Mouse (Mus musculus): ENCODE measurements around the gene Mfng. TPM values are rescaled to one million over a fixed set of nuclear protein-coding genes. Genes with fewer than 3 reads are reported as not detected.

The Mfng gene
- polyA plus RNA-seq (2015; fragmentation: Nextera tagmentation; extraction: Ambion mirVana), result 7.0 and 7.2 TPM in 2 replicates

GRCm38 (mm10) chr15:78773290-78773729, at the start of gene Mfng:
Mfng (minus strand) TSS chr15:78773475.
- Histone ChIP-seq H3K4me3 (replicated peaks) (peak within 1 kb of the TSS; percentile 55), H3K4me2 (peak within 1 kb of the TSS; percentile 79), H3K4me1 (replicated peaks) (peaks cover 32% of the 10 kb centered on the region), H3K36me3 (peaks cover 18% of the 10 kb centered on the region), H3K9me3 (replicated peaks) (peaks cover 8% of the 10 kb centered on the region), H3K27ac (peak within 1 kb of the TSS; percentile 36; the same call in 1 of the 2 replicates), H3K9ac (peak within 1 kb of the TSS; percentile 71), H3K27me3 (no peaks in the 10 kb centered on the region)
- DNase-seq, result peak; percentile 72
- 0% methylated on average over 11 of the region's 11 CpGs for WGBS (ENCODE audit: insufficient replicate concordance)
- ATAC-seq (ENCODE audit: low read depth), result peak; percentile 84

GRCm38 (mm10) chr15:78816074-78816391, 42.8 kb upstream of the Mfng start:
- H3K4me2 ChIP-seq, result no peak overlapping the region

GRCm38 (mm10) chr15:78815314-78816073, 42.2 kb upstream of the Mfng start:
- Histone ChIP-seq H3K4me1 (replicated peaks) (peaks cover 14% of the 10 kb centered on the region), H3K27me3 (no peaks in the 10 kb centered on the region), H3K27ac (no peak overlapping the region), H3K9me3 (replicated peaks) (no peaks in the 10 kb centered on the region), H3K4me2 (0 out of 2 replicates have a peak overlapping the region, but pooled peaks have one; percentile 15), H3K9ac (no peak overlapping the region), H3K4me3 (replicated peaks) (no peak overlapping the region), H3K36me3 (no peaks in the 10 kb centered on the region)
- 23% methylated on average over 11 of the region's 11 CpGs for WGBS (ENCODE audit: insufficient replicate concordance)
- no peak for DNase-seq
- no peak for ATAC-seq (ENCODE audit: low read depth)

More at GRCm38 (mm10) chr15:78816074-78816391, 42.8 kb upstream of the Mfng start:
- no peaks in the 10 kb centered on the region for H3K36me3 ChIP-seq
- ATAC-seq (ENCODE audit: low read depth) (no peak), DNase-seq (no peak)
- peaks cover 14% of the 10 kb centered on the region for H3K4me1 ChIP-seq (replicated peaks)
- no peaks in the 10 kb centered on the region for H3K9me3 ChIP-seq (replicated peaks)
- H3K9ac ChIP-seq, result no peak overlapping the region
- H3K27ac ChIP-seq, result no peak overlapping the region
- no peaks in the 10 kb centered on the region for H3K27me3 ChIP-seq
- no peak overlapping the region for H3K4me3 ChIP-seq (replicated peaks)
- 31% methylated on average over 6 of the region's 6 CpGs for WGBS (ENCODE audit: insufficient replicate concordance)

- 68% methylated on average over 4 of the region's 4 CpGs for WGBS (ENCODE audit: insufficient replicate concordance)
- H3K9ac ChIP-seq, result no peak overlapping the region
- no peaks in the 10 kb centered on the region for H3K27me3 ChIP-seq
- H3K4me1 ChIP-seq (replicated peaks), result peaks cover 14% of the 10 kb centered on the region
- H3K4me3 ChIP-seq (replicated peaks), result no peak overlapping the region
- no peak for DNase-seq
- no peak overlapping the region for H3K4me2 ChIP-seq
- no peaks in the 10 kb centered on the region for H3K9me3 ChIP-seq (replicated peaks)
- no peak overlapping the region for H3K27ac ChIP-seq
- H3K36me3 ChIP-seq, result no peaks in the 10 kb centered on the region
- no peak for ATAC-seq (ENCODE audit: low read depth)
These were observed 40.3 kb upstream of the Mfng start for GRCm38 (mm10) chr15:78813603-78814002.

- H3K4me1 ChIP-seq (replicated peaks), result peaks cover 2% of the 10 kb centered on the region
- no peak overlapping the region for H3K4me2 ChIP-seq
- ATAC-seq (ENCODE audit: low read depth) (no peak), DNase-seq (no peak)
- H3K9me3 ChIP-seq (replicated peaks), result no peaks in the 10 kb centered on the region
- no peak overlapping the region for H3K4me3 ChIP-seq (replicated peaks)
- H3K9ac ChIP-seq, result no peak overlapping the region
- no peak overlapping the region for H3K27ac ChIP-seq
- H3K27me3 ChIP-seq, result peaks cover 16% of the 10 kb centered on the region
- no peaks in the 10 kb centered on the region for H3K36me3 ChIP-seq
- 49% methylated on average over 9 of the region's 9 CpGs for WGBS (ENCODE audit: insufficient replicate concordance)
These were observed 36.9 kb upstream of the Mfng start for GRCm38 (mm10) chr15:78810146-78810545.

- Histone ChIP-seq H3K4me3 (replicated peaks) (no peak overlapping the region), H3K9ac (no peak overlapping the region), H3K36me3 (no peaks in the 10 kb centered on the region), H3K27me3 (peaks cover 20% of the 10 kb centered on the region), H3K4me1 (replicated peaks) (no peaks in the 10 kb centered on the region), H3K9me3 (replicated peaks) (no peaks in the 10 kb centered on the region), H3K27ac (no peak overlapping the region), H3K4me2 (no peak overlapping the region)
- ATAC-seq (ENCODE audit: low read depth), result no peak
- no peak for DNase-seq
- 58% methylated on average over 9 of the region's 9 CpGs for WGBS (ENCODE audit: insufficient replicate concordance)
These were observed 36.5 kb upstream of the Mfng start for GRCm38 (mm10) chr15:78809739-78810138.

- no peak overlapping the region for H3K27ac ChIP-seq
- H3K4me1 ChIP-seq (replicated peaks), result peaks cover 5% of the 10 kb centered on the region
- peaks cover 27% of the 10 kb centered on the region for H3K27me3 ChIP-seq
- no peak overlapping the region for H3K9ac ChIP-seq
- H3K4me3 ChIP-seq (replicated peaks), result no peak overlapping the region
- H3K36me3 ChIP-seq, result no peaks in the 10 kb centered on the region
- DNase-seq, result no peak
- no peak overlapping the region for H3K4me2 ChIP-seq
- H3K9me3 ChIP-seq (replicated peaks), result no peaks in the 10 kb centered on the region
- 62% methylated on average over 2 of the region's 2 CpGs for WGBS (ENCODE audit: insufficient replicate concordance)
- ATAC-seq (ENCODE audit: low read depth), result no peak
These were observed 35.7 kb upstream of the Mfng start for GRCm38 (mm10) chr15:78808980-78809379.

GRCm38 (mm10) chr15:78807141-78807540, 33.9 kb upstream of the Mfng start:
- no peaks in the 10 kb centered on the region for H3K36me3 ChIP-seq
- no peaks in the 10 kb centered on the region for H3K9me3 ChIP-seq (replicated peaks)
- 72% methylated on average over 3 of the region's 3 CpGs for WGBS (ENCODE audit: insufficient replicate concordance)
- no peak for ATAC-seq (ENCODE audit: low read depth)
- peaks cover 46% of the 10 kb centered on the region for H3K27me3 ChIP-seq
- no peak overlapping the region for H3K4me3 ChIP-seq (replicated peaks)
- H3K4me1 ChIP-seq (replicated peaks), result peaks cover 23% of the 10 kb centered on the region
- no peak for DNase-seq
- H3K4me2 ChIP-seq, result no peak overlapping the region
- no peak overlapping the region for H3K27ac ChIP-seq
- H3K9ac ChIP-seq, result no peak overlapping the region

- H3K27me3 ChIP-seq, result peaks cover 51% of the 10 kb centered on the region
These were observed 33.3 kb upstream of the Mfng start for GRCm38 (mm10) chr15:78806614-78807013.

GRCm38 (mm10) chr15:78805351-78805750, 32.1 kb upstream of the Mfng start:
- Histone ChIP-seq H3K4me2 (no peak overlapping the region), H3K4me3 (replicated peaks) (no peak overlapping the region), H3K27ac (no peak overlapping the region), H3K4me1 (replicated peaks) (peaks cover 26% of the 10 kb centered on the region), H3K9me3 (replicated peaks) (no peaks in the 10 kb centered on the region), H3K9ac (no peak overlapping the region), H3K27me3 (peaks cover 64% of the 10 kb centered on the region), H3K36me3 (no peaks in the 10 kb centered on the region)
- DNase-seq, result no peak
- 45% methylated on average over 2 of the region's 2 CpGs for WGBS (ENCODE audit: insufficient replicate concordance)
- no peak for ATAC-seq (ENCODE audit: low read depth)

More at GRCm38 (mm10) chr15:78806614-78807013, 33.3 kb upstream of the Mfng start:
- ATAC-seq (ENCODE audit: low read depth), result no peak
- H3K4me1 ChIP-seq (replicated peaks), result peaks cover 26% of the 10 kb centered on the region
- no peaks in the 10 kb centered on the region for H3K36me3 ChIP-seq
- no peaks in the 10 kb centered on the region for H3K9me3 ChIP-seq (replicated peaks)
- no peak overlapping the region for H3K4me2 ChIP-seq
- H3K4me3 ChIP-seq (replicated peaks), result no peak overlapping the region
- no peak overlapping the region for H3K27ac ChIP-seq
- no peak overlapping the region for H3K9ac ChIP-seq
- DNase-seq, result no peak
- WGBS (ENCODE audit: insufficient replicate concordance), result 41% methylated on average over 2 of the region's 2 CpGs

- Histone ChIP-seq H3K4me2 (no peak overlapping the region), H3K36me3 (no peaks in the 10 kb centered on the region), H3K27me3 (peaks cover 65% of the 10 kb centered on the region), H3K9ac (no peak overlapping the region), H3K9me3 (replicated peaks) (no peaks in the 10 kb centered on the region), H3K27ac (no peak overlapping the region), H3K4me1 (replicated peaks) (peaks cover 26% of the 10 kb centered on the region), H3K4me3 (replicated peaks) (no peak overlapping the region)
- WGBS (ENCODE audit: insufficient replicate concordance), result 12% methylated on average over 6 of the region's 6 CpGs
- DNase-seq, result no peak
- no peak for ATAC-seq (ENCODE audit: low read depth)
These were observed 31.1 kb upstream of the Mfng start for GRCm38 (mm10) chr15:78804326-78804725.

- peaks cover 26% of the 10 kb centered on the region for H3K4me1 ChIP-seq (replicated peaks)
- peak overlapping the region; percentile 65; the same call in 1 of the 2 replicates for H3K9ac ChIP-seq
- no peaks in the 10 kb centered on the region for H3K9me3 ChIP-seq (replicated peaks)
- DNase-seq (no peak), ATAC-seq (ENCODE audit: low read depth) (no peak)
- peak overlapping the region; percentile 54; the same call in 1 of the 2 replicates for H3K27ac ChIP-seq
- peaks cover 69% of the 10 kb centered on the region for H3K27me3 ChIP-seq
- 12% methylated on average over 8 of the region's 8 CpGs for WGBS (ENCODE audit: insufficient replicate concordance)
- peak overlapping the region; percentile 62; the same call in 1 of the 2 replicates for H3K4me3 ChIP-seq (replicated peaks)
- no peaks in the 10 kb centered on the region for H3K36me3 ChIP-seq
- H3K4me2 ChIP-seq, result peak overlapping the region; percentile 73; the same call in 1 of the 2 replicates
These were observed 30.2 kb upstream of the Mfng start for GRCm38 (mm10) chr15:78803499-78803900.
